19 mouse cellular contexts compared by ENCODE assay signal in genomic region chr11:105964691-105965090, GRCm38 (mm10). TPM values are rescaled to one million over a fixed set of nuclear protein-coding genes. Genes with fewer than 3 reads are reported as not detected.
A peak's percentile ranks its signal among the peaks of the same experiment; 100 is the strongest.
DNase-seq lines count a peak whose midpoint lies in the region; ATAC-seq and TF ChIP-seq lines count a peak whose summit lies in the region.
"Had no signal": no experiment of that assay in that cellular context is flagged by ENCODE, and none has a peak within 500 bp of the region (broad histone marks: within the 10 kb centered on the region; RNA-seq: fewer than 3 reads in every experiment).

No protein-coding gene starts in this region.

- H3K36me3 ChIP-seq in heart, adult 2 months (ENCODE audit: control insufficient read depth, insufficient read depth, low read length): no peaks in the 10 kb centered on the region
- H3K36me3 ChIP-seq in E14TG2a.4 (ENCODE audit: insufficient read depth, low read length): no peaks in the 10 kb centered on the region
- H3K36me3 ChIP-seq: heart, embryonic 12.5 days; hindbrain, embryonic 13.5 days had no signal

- no peak overlapping the region for H3K4me3 ChIP-seq in heart, adult 2 months
- no peak overlapping the region for H3K4me3 ChIP-seq in lung, adult 2 months (replicated peaks; ENCODE audit: extremely low read depth, low read depth, low read length)
- H3K4me3 ChIP-seq in E14TG2a.4 (replicated peaks; ENCODE audit: low read length): no peak overlapping the region
- H3K4me3 ChIP-seq: erythroblast, embryonic 14.5 days; heart, embryonic 12.5 days; hindbrain, embryonic 13.5 days had no signal

- H3K27me3 ChIP-seq in heart, adult 2 months (ENCODE audit: control insufficient read depth, insufficient read depth, low read length): no peaks in the 10 kb centered on the region
- H3K27me3 ChIP-seq in E14TG2a.4 (ENCODE audit: insufficient read depth, low read length): peaks cover 44% of the 10 kb centered on the region

- intact Hi-C loops in heart, adult 2 months (cut with DNase I): no loop called here

- no peaks in the 10 kb centered on the region for H3K9me3 ChIP-seq in E14TG2a.4 (ENCODE audit: low read length)
- H3K9me3 ChIP-seq: heart, embryonic 12.5 days; hindbrain, embryonic 13.5 days had no signal

- TF ChIP-seq CTCF in heart, adult 2 months (IDR thresholded peaks at IDR 0.05): peak; percentile 31
- peak; percentile 7; the same call in 1 of the 2 replicates for TF ChIP-seq CTCF in lung, adult 2 months (IDR thresholded peaks at IDR 0.05; ENCODE audit: insufficient read depth, low read length)
- peak; percentile 77 for TF ChIP-seq CTCF in E14TG2a.4 (conservative IDR thresholded peaks at IDR 0.05; ENCODE audit: low read length)

- DNase-seq in heart, adult 2 months: no peak
- no peak for DNase-seq in heart, adult 9 months (ENCODE audit: low spot score in 2 of 2)
- no peak for DNase-seq in lung, adult 2 months
- DNase-seq in lung, postnatal 25 days (ENCODE audit: low spot score): no peak
- DNase-seq in right cerebral cortex, postnatal 14 days: no peak
- DNase-seq: cerebellum, adult 18-20 months; embryo, embryonic 11 days; thymus, postnatal 14 days had no signal

- H3K27ac ChIP-seq in heart, adult 2 months: no peak overlapping the region
- H3K27ac ChIP-seq: hindbrain, embryonic 13.5 days; macrophage had no signal

- 71% methylated on average over 5 of the region's 5 CpGs for WGBS in heart, adult 2 months
- 59% methylated on average over 5 of the region's 5 CpGs for WGBS in lung, adult 2 months

- 0 out of 2 replicates have a peak, but pooled peaks have one; percentile 26 for ATAC-seq in granulocyte monocyte progenitor cell, adult 5-6 weeks (replicated peaks; ENCODE audit: poor library complexity, severe bottlenecking)
- no peak for ATAC-seq in erythroid progenitor cell, adult 5-6 weeks (replicated peaks; ENCODE audit: low FRiP score, poor library complexity, severe bottlenecking)

- peaks cover 4% of the 10 kb centered on the region for H3K4me1 ChIP-seq in heart, adult 2 months (ENCODE audit: control insufficient read depth, insufficient read depth, low read length)
- H3K4me1 ChIP-seq in lung, adult 2 months (ENCODE audit: control insufficient read depth, insufficient read depth, low read length): peaks cover 7% of the 10 kb centered on the region
- peaks cover 23% of the 10 kb centered on the region for H3K4me1 ChIP-seq in E14TG2a.4 (replicated peaks; ENCODE audit: low read depth, low read length)

- no peak for TF ChIP-seq POLR2A in heart, adult 2 months (IDR thresholded peaks at IDR 0.05; ENCODE audit: insufficient read depth, low read depth, low read length)
- no peak for TF ChIP-seq POLR2A in lung, adult 2 months (IDR thresholded peaks at IDR 0.05; ENCODE audit: borderline replicate concordance, extremely low read depth, low read depth, low read length)

- no peak for TF ChIP-seq EP300 in heart, adult 2 months (IDR thresholded peaks at IDR 0.05; ENCODE audit: insufficient read depth, low read depth, low read length)

- no peaks in the 10 kb centered on the region for H3K79me2 ChIP-seq in heart, adult 2 months (replicated peaks; ENCODE audit: control insufficient read depth, insufficient read depth, low read length)

- no peak overlapping the region for H3K9ac ChIP-seq in heart, adult 2 months (ENCODE audit: low read depth, low read length)
- H3K9ac ChIP-seq: heart, embryonic 12.5 days; hindbrain, embryonic 13.5 days had no signal

RNA-seq across cellular contexts. Expression of gene Ace, which starts 3.1 kb away (rescaled TPM):
- total RNA-seq in heart, adult 2 months (2021): 10 to 100 TPM; 18.8 to 23.7 TPM
- polyA plus RNA-seq in heart, adult 2 months (2012; rRNA removed): 34.4 and 42.1 TPM in 2 replicates
- polyA plus RNA-seq in lung, adult 2 months (2012; rRNA removed): 704 and 832 TPM in 2 replicates
- total RNA-seq in granulocyte monocyte progenitor cell, adult 5-6 weeks (2014; fragmentation: Nextera tagmentation): not detected in 2 replicates
- not detected in 2 replicates for total RNA-seq in granulocyte monocyte progenitor cell, adult 5-6 weeks (2017)
- 1.8 and 2.1 TPM in 2 replicates for total RNA-seq in erythroid progenitor cell, adult 5-6 weeks (2015; ENCODE audit: low replicate concordance)
- total RNA-seq in erythroid progenitor cell, adult 5-6 weeks (2017; ENCODE audit: low replicate concordance): 1.1 and 1.2 TPM in 2 replicates
- polyA plus RNA-seq: erythroblast, embryonic 14.5 days had no signal

RNA-seq across cellular contexts. Expression of gene Cyb561, which starts 11.6 kb away (rescaled TPM):
- 1 to 10 TPM; 8.2 to 8.5 TPM for total RNA-seq in heart, adult 2 months (2021)
- 17.0 and 17.6 TPM in 2 replicates for polyA plus RNA-seq in heart, adult 2 months (2012; rRNA removed)
- 102 and 105 TPM in 2 replicates for polyA plus RNA-seq in lung, adult 2 months (2012; rRNA removed)
- 0.56 and 1.6 TPM in 2 replicates for total RNA-seq in granulocyte monocyte progenitor cell, adult 5-6 weeks (2014; fragmentation: Nextera tagmentation)
- total RNA-seq in granulocyte monocyte progenitor cell, adult 5-6 weeks (2017): 0.69 and 0.82 TPM in 2 replicates
- total RNA-seq in erythroid progenitor cell, adult 5-6 weeks (2015; ENCODE audit: low replicate concordance): 3.4 TPM in 1 of 2 replicates, not detected in the other
- total RNA-seq in erythroid progenitor cell, adult 5-6 weeks (2017; ENCODE audit: low replicate concordance): 1.5 TPM in 1 of 2 replicates, not detected in the other
- total RNA-seq: neutrophil, adult 5-6 weeks had no signal
- polyA plus RNA-seq: macrophage had no signal

RNA-seq across cellular contexts. Expression of gene Ace3, which starts 29.8 kb away (rescaled TPM):
- not detected for total RNA-seq in heart, adult 2 months (2021)
- not detected in 2 replicates for polyA plus RNA-seq in heart, adult 2 months (2012; rRNA removed)
- polyA plus RNA-seq in lung, adult 2 months (2012; rRNA removed): 2.2 and 2.4 TPM in 2 replicates
- total RNA-seq in granulocyte monocyte progenitor cell, adult 5-6 weeks (2014; fragmentation: Nextera tagmentation): not detected in 2 replicates
- not detected in 2 replicates for total RNA-seq in granulocyte monocyte progenitor cell, adult 5-6 weeks (2017)
- not detected in 2 replicates for total RNA-seq in erythroid progenitor cell, adult 5-6 weeks (2015; ENCODE audit: low replicate concordance)
- not detected in 2 replicates for total RNA-seq in erythroid progenitor cell, adult 5-6 weeks (2017; ENCODE audit: low replicate concordance)
- total RNA-seq: layer of hippocampus, postnatal 14 days; neutrophil, adult 5-6 weeks had no signal
- polyA plus RNA-seq: erythroblast, embryonic 14.5 days; heart, embryonic 12.5 days; kidney, embryonic 14.5 days; limb, embryonic 11.5 days; macrophage had no signal

RNA-seq across cellular contexts. Expression of gene Kcnh6, which starts 43.2 kb away (rescaled TPM):
- total RNA-seq in heart, adult 2 months (2021): not detected
- 0.26 and 0.39 TPM in 2 replicates for polyA plus RNA-seq in heart, adult 2 months (2012; rRNA removed)
- 0.44 and 0.45 TPM in 2 replicates for polyA plus RNA-seq in lung, adult 2 months (2012; rRNA removed)
- 0.21 TPM in 1 of 2 replicates, not detected in the other for total RNA-seq in granulocyte monocyte progenitor cell, adult 5-6 weeks (2014; fragmentation: Nextera tagmentation)
- total RNA-seq in granulocyte monocyte progenitor cell, adult 5-6 weeks (2017): not detected in 2 replicates
- total RNA-seq in erythroid progenitor cell, adult 5-6 weeks (2015; ENCODE audit: low replicate concordance): not detected in 2 replicates
- total RNA-seq in erythroid progenitor cell, adult 5-6 weeks (2017; ENCODE audit: low replicate concordance): not detected in 2 replicates
- polyA plus RNA-seq: erythroblast, embryonic 14.5 days; heart, embryonic 12.5 days; macrophage had no signal

Comparison
In these comparisons a context has a peak if more than half of its experiments do, and no peak if none do; other contexts are left out.
1. CTCF ChIP-seq: peak in every context shown above with its lines; median percentile 77 in E14TG2a.4; 31 in heart, adult 2 months; 7 in lung, adult 2 months.
2. RNA of gene Ace, which starts 3.1 kb away (total RNA-seq): 18.8 to 23.7 TPM in heart, adult 2 months; 1.1 to 2.1 TPM in erythroid progenitor cell, adult 5-6 weeks and not detected in granulocyte monocyte progenitor cell, adult 5-6 weeks; every median in the first group is over 4 times any median in the second.